In genomic region chr5:74624385-74624784, GRCm38 (mm10) we compare ENCODE assay signal across 17 mouse cellular contexts.
"Had no signal": no experiment of that assay in that cellular context is flagged by ENCODE, and none has a peak within 500 bp of the region (broad histone marks: within the 10 kb centered on the region; RNA-seq: fewer than 3 reads in every experiment).

No protein-coding gene starts in this region.

- DNase-seq: kidney, adult 11 months; kidney, postnatal 25 days; layer of hippocampus, postnatal 36 days; liver, embryonic 13.5 days; lung, adult 2 months; lung, postnatal 14 days; lung, postnatal 4 days; midbrain, embryonic 14.5 days; thymus, adult 2 months; thymus, postnatal 14 days; thymus, postnatal 4 days had no signal

- H3K27me3 ChIP-seq: kidney, embryonic 15.5 days; limb, embryonic 12.5 days; limb, embryonic 15.5 days; liver, embryonic 13.5 days had no signal

- H3K4me1 ChIP-seq: liver, embryonic 13.5 days had no signal

- H3K4me2 ChIP-seq: kidney, embryonic 15.5 days; limb, embryonic 12.5 days; limb, embryonic 15.5 days; liver, embryonic 13.5 days; midbrain, embryonic 11.5 days had no signal

- H3K27ac ChIP-seq: kidney, embryonic 15.5 days; left cerebral cortex, adult 2 months; limb, embryonic 12.5 days; limb, embryonic 15.5 days; liver, embryonic 13.5 days; stomach, postnatal 0 days had no signal

- H3K9me3 ChIP-seq: kidney, embryonic 15.5 days; limb, embryonic 12.5 days; limb, embryonic 15.5 days; liver, embryonic 13.5 days had no signal

- H3K4me3 ChIP-seq: kidney, embryonic 15.5 days; left cerebral cortex, adult 2 months; limb, embryonic 12.5 days; limb, embryonic 15.5 days; liver, embryonic 13.5 days had no signal

- H3K9ac ChIP-seq: kidney, embryonic 15.5 days; limb, embryonic 12.5 days; limb, embryonic 15.5 days; liver, embryonic 13.5 days had no signal

- H3K36me3 ChIP-seq: kidney, embryonic 15.5 days; limb, embryonic 12.5 days; limb, embryonic 15.5 days; liver, embryonic 13.5 days had no signal
